Mouse (Mus musculus) hematopoietic stem cell, adult 5-6 weeks (primary cell): Measurements from ENCODE around the gene Cacna1c. TPM values are rescaled to one million over a fixed set of nuclear protein-coding genes. Genes with fewer than 3 reads are reported as not detected.

Experiments
- ATAC-seq, 2 experiments: fragments of 125-278 bp in 1 of 2; replicated peaks in 1 of 2; 2 replicates each; pipeline ENCODE4 v1.8.0; 2016 to 2017; ENCODE audit warnings: inconsistent platforms in 2 of 2, mild to moderate bottlenecking in 2 of 2, moderate number of reproducible peaks in 2 of 2, low read depth in 1 of 2, moderate TSS enrichment in 1 of 2; ENCODE audit not compliant: low FRiP score in 2 of 2, poor library complexity in 2 of 2, severe bottlenecking in 2 of 2, insufficient read depth in 1 of 2, low TSS enrichment in 1 of 2
- total RNA-seq: library from RNA; stranded (forward); fragments of 172-1452, 232-1000 nt; gene quantifications from 2 replicates; pipeline ENCODE4 v1.2.3, GENCODE M21; 2017

Cacna1c gene
- total RNA-seq, 1 experiment from 2014 or later: not detected

- no peak for ATAC-seq
Observed at GRCm38 (mm10) chr6:119180188-119180587, 16.0 kb downstream of the Cacna1c start.

GRCm38 (mm10) chr6:119177101-119177500 is 19.1 kb downstream of the Cacna1c start:
- no peak for ATAC-seq

DNA sequence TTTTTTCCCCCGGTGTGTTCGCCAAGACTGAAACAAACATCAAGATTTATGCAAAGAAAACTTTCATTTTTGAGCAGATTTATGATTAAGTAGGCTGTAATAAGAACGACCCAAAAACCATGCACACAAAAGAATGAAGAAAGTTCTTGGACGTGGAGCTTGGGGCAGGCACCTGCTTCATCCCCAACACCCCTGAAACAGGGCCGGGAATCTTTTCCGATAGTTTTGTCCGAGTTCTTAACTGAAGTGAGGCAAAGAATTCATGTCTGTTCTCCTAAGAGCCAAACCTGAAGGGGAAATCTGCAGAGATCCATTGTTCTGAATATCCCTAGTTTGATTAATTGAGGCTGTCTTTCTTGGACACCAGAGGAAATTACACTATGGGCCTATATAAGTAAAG is 20.1 kb downstream of the Cacna1c start:
- no peak for ATAC-seq

- ATAC-seq: peak; percentile 89 to 92
Observed at GRCm38 (mm10) chr6:119175078-119175853, 21.0 kb downstream of the Cacna1c start, which contains the start of gene Dcp1b. TSS of gene Dcp1b (plus strand) at chr6:119175253.

- no peak; a peak in 1 of 4 replicates for ATAC-seq
Observed at GRCm38 (mm10) chr6:119174307-119175074, 21.7 kb downstream of the Cacna1c start.

- no peak for ATAC-seq
Observed at GRCm38 (mm10) chr6:119165677-119166076, 30.5 kb downstream of the Cacna1c start.

GRCm38 (mm10) chr6:119145109-119145508 is 51.1 kb downstream of the Cacna1c start:
- no peak; a peak in 1 of 4 replicates for ATAC-seq

- ATAC-seq: no peak
Observed at GRCm38 (mm10) chr6:119139561-119139960, 56.7 kb downstream of the Cacna1c start.

- ATAC-seq: no peak
Observed at GRCm38 (mm10) chr6:119137768-119138167, 58.5 kb downstream of the Cacna1c start.

DNA sequence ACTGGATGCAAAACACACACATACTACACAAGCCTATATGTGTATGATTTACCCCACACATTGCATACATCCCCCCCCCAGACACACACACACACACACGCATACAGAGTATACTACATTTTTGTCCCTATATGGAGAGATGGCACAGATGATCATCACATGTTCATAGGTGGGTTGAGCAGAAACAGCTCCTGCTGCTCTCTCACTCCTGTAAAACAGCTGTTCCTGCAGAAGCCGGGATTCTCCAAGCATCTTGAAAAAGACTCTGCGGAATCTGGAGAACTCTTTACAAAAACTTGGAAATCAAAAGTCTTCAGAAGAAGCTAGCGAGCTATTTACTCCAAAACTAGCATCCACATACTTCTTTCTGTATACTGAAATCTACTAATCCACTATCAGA is 63.4 kb downstream of the Cacna1c start:
- ATAC-seq: no peak

DNA sequence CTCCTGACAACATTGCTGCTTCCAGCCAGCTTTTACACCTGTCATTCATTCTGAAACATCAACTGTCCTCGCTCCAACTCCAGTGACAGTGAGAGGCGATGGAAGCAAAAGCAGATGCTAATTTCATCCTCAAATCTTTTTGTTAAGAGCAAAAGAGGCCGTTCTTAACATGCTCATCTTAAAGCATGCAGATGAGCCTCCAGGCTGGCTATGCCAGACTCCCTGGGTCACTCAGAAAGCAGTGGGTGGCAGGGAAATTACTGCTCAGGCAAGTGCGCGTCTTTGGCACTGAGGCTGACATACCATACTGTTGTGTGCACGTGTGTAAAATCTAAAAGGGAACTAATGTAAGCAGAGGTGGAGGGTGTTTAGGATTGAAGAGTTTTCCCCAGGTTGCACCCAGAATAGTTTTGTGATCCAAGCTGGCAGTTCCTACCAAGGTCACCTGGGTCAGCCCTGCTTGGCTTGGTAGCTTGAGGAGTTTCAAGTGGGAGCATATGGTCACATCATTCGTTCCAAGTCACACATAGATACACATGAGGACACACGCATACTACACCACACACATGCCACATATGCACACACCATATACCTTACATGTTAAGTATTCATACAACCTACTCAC is 64.0 kb downstream of the Cacna1c start:
- ATAC-seq: no peak

- peak; percentile 72 to 73; a peak in 3 of 4 replicates for ATAC-seq
Observed at GRCm38 (mm10) chr6:119129664-119130063, 66.6 kb downstream of the Cacna1c start.

GRCm38 (mm10) chr6:119128521-119128920 is 67.7 kb downstream of the Cacna1c start:
- no peak for ATAC-seq

DNA sequence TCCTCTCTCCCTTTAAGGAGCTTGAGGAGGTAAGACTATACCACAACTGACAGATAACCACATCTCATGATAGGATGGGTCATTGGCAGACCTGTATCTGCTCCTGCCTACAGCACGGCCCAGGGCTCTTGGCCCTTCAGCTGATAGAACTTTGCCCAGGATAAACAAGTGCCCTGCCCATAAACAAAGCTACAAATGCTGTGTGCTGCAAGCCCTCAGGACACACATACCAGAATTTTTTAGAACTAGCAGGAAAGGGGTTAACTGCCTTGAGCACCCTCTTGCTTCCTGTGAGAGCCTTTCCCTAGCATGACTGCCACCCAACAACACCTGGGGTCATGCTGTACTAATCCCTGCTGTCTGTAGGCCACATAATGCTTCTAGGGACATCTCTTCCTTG is 68.1 kb downstream of the Cacna1c start:
- no peak for ATAC-seq

DNA sequence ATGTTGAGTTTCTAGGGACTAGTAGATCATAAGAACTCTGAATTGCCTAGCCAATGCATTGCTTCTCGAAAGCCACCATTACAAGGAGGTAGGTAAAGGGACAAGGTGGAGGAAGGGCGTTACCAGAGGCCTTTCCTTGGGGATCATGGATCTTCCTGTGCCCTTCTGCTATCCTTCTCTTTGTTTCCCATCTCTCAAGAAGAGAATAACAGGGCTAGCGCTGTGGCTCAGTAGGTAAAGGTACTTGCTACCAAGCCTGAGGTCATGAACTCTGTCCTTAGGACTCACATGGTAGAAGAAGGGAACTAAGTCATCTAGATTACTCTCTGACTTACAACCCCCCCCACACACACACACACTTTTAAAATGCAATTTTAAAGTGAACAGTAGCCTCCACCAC is 69.2 kb downstream of the Cacna1c start:
- ATAC-seq: no peak

GRCm38 (mm10) chr6:119118371-119118770 is 77.8 kb downstream of the Cacna1c start:
- ATAC-seq: no peak

DNA sequence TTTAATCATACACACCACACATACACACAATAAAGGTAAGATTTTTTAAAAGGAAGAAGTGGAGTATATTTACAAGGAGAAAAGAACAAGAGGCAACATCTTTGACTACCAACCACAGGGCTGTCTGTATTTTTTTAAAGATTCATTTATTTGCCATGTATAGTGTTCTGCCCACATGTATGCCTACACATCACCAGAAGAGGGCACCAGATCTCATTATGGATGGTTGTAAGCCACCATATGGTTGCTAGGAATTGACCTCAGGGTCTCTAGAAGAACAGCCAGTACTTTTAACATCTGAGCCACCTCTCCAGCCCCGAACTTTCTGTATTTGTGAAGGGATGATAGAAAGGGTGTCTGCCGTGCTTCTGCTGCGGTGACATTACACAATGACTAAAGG is 79.9 kb downstream of the Cacna1c start:
- no peak for ATAC-seq

DNA sequence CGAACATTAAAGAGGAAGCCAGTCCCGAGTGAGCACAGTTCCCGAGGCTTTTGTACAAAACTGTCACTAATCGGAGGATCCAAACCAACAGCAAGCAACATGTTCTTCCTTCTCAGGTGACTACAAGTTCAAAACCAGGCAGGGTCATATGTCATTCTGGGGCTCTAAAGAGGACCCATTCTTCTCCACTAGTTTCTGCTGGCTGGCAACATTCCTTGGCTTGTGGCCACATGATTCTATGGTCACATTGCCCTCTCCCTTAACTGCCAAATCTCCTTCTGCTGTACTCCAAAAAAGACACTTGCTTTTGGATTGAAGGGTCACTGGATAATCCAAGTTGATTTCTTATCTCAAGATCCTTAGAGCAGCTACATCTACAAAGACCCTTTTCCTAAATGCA is 82.9 kb downstream of the Cacna1c start:
- no peak for ATAC-seq
